Mouse (Mus musculus) right cerebral cortex, postnatal 14 days (tissue): ENCODE measurements around the gene Cct2.
"Not testable (repeated sequence)": the region's sequence is repeated elsewhere in the genome, so short reads cannot be mapped to it uniquely, and the experiment has no call there.

ENCODE experiments used
- DNase-seq: peaks from one replicate; pipeline ENCODE4 v3.0.0; 2022

Cct2 gene

DNA sequence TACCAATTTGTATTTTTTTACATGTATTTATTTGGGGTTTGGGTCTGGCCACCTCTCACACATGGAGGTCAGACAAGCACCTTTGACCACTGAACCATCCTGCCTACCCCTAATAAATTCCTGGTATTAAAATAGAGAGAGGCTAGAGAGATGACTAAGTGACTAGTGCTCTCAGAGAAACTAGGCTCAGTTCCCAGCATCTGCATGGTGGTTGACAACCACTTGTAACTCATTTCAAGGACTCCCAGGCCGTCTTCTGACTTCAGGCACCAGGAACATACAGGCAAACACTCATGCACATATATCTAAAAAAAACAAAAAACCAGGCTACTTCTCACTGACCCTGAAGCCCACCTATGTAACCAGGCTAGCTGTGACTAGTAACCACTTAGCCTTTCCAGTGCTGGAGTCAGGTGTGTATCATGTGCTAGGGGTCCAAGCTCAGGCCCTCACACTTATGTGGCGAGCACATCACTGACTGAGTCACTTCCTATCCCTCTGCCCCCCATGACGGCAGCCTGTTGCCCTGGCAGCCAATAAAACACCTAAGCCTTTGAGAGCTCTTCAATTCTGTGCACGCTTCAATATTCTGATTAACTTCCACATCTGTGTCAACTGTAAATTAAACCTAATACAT is 13.5 kb downstream of the Cct2 start:
- no peak for DNase-seq

- no peak for DNase-seq
These were observed 14.4 kb downstream of the Cct2 start for GRCm38 (mm10) chr10:117049253-117049652.

DNA sequence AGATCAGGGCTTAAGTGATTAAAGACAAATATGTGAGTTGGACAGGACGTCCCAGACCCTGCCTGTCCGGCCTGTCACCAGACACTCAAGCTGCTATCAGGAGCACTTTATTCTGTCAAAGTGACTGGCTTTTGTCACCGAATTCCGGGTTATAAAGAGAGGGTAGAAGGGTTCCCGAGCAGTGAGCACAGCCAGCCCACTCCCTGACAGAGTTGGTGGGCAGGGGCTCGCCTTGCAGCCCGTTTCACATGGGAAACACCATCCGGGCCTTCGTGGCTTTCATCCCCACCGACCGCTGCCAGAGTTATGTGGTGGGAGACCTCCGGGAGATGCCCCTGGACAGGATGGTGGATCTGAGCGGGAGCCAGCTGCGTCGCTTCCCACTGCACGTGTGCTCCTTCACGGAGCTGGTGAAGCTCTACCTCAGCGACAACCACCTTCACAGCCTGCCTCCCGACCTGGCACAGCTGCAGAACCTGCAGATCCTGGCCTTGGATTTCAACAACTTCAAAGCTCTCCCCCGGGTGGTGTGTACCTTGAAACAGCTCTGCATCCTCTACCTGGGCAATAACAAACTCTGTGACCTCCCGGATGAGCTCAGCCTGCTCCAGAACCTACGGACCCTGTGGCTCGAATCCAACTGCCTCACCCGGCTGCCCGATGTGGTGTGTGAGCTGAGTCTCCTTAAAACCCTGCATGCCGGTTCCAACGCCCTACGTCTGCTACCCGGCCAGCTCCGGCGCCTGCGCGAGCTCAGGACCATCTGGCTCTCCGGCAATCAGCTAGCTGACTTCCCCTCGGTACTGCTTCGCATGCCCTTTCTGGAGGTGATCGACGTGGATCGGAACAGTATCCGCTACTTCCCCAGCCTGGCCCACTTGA is 18.2 kb downstream of the Cct2 start, which contains the start of gene Lrrc10:
Gene Lrrc10 (plus strand): TSS at position 167 of the 882 bp plus-strand sequence.
- peak; percentile 33 for DNase-seq

- not testable (repeated sequence) for DNase-seq
These were observed 20.0 kb downstream of the Cct2 start for GRCm38 (mm10) chr10:117043497-117044166.

GRCm38 (mm10) chr10:117042295-117042694 is 21.3 kb downstream of the Cct2 start:
- no peak for DNase-seq

DNA sequence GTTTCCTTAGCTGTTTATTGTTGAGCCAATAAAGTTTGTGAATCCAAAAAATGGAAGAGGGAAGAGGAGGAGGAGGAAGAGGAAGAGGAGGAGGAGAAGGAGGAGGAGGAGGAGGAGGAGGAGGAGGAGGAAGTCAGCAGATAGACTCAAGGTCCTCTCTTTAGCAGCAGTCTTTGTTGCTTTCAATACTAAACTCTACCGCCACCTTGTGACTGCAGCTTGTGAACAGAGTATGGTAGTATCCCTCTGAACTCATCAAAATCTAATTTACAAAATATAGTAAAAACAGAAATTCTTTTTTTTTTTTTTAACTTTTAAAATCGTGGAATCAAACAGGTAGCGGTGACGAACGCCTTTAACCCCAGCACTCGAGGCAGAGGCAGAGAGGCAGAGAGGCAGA is 23.3 kb downstream of the Cct2 start:
- DNase-seq = peak; percentile 38

DNA sequence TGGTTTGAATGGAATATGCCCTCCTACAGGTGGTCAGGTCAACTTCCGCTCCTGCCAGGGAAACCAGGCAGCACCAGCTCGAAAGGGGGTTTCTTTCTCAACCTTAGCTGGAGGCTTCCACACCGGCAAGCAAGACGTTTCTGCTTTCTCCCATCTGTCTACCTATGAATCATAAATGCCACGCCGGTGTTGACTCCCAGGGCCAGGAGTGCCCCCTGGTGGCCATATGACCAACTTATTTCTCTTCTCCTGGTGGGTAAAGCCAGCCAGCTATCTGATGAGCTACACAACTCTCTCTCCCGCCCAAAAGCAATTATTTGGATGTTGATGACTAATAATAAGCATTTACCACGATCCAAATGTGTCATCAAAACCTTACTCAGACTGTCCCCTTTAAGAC is 29.8 kb downstream of the Cct2 start:
- peak; percentile 83 for DNase-seq

DNA sequence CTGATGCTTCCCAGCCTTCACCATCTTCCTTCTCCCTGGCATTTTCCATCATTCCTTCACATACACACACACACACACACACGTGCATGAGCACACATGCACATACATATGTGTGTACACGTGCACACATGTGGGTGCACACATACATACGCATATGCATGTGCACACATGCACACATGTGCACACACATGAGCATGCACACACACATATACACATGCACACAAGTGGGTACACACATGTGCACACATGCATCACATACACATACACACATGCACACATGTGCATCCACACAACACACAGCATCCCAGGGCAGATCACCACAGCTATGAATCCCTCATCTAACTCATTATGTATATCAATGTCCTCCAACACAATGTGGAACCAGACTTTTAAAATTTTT is 32.5 kb downstream of the Cct2 start:
- DNase-seq = no peak

DNA sequence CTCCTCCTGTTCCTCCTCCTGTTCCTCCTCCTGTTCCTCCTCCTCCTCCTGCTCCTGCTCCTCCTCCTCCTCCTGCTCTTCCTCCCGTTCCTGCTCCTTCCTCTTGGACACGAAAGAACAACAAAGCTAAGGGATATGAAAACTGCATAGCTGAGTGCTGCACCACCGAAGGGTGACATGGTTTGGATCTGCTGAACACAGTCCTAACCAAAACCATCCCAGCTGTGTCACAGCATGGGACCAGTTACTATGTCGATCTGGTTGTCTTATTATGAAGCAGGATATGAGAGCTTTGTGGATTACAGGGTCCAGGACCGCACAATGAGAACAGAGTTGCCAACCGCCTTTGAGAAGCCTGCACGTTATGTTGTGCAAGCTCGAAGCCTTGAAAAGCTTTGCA is 37.4 kb downstream of the Cct2 start:
- DNase-seq = no peak

GRCm38 (mm10) chr10:117025776-117026175 is 37.8 kb downstream of the Cct2 start:
- not testable (repeated sequence) for DNase-seq

DNA sequence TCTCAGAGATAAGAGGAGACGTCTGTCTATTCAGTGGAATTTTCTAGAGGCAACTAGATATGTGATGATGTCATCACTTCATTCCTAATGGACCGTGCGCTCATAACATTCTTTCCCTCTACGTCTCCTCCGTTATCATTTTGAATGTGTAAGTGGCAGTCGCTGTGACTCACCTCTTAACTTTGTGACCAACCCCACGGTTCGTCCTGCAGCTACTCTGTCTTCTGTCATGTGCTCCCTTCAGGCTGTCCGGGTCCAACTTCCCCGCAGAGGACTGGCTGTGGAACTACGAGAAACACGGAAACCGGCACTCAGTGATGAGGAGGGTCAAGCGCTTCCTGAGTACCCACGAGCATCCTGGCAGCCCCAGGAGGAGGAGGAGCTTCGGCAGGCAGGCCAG is 39.9 kb downstream of the Cct2 start:
- no peak for DNase-seq

DNA sequence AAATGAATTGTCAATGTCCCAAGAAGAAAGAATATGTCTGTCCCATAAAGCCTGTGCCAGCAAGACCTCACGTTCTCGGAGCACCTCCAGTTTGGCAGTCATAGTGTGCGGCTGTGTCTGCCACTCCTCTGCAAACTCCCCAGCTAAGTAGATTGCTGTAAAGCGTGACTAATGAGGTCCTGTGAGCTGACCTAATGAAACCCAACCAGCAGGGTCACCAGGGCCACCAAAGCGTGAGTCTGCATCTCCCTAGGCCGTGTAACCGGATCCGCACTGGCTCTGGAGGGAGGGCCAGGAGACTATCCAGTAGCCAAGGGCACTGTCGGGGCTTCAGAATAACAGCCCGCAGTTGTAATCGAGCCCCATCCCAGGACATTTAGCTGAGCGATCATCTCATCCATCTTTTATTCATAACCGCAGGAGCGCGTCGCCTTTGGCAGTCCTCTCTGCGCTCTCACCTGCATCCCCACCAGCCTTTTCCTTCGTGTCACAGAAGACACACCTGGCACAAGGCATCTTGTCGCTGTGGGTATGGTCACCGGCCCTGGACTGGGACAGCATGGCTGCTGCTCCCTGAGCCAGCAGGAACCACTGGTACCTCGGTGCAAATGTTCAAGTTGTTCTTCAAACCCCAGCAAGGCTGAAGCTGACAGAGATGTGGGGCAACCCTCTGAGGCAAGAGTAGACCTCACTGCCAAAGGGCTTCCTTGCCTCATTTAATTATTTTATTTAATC is 42.4 kb downstream of the Cct2 start:
- no peak for DNase-seq

DNA sequence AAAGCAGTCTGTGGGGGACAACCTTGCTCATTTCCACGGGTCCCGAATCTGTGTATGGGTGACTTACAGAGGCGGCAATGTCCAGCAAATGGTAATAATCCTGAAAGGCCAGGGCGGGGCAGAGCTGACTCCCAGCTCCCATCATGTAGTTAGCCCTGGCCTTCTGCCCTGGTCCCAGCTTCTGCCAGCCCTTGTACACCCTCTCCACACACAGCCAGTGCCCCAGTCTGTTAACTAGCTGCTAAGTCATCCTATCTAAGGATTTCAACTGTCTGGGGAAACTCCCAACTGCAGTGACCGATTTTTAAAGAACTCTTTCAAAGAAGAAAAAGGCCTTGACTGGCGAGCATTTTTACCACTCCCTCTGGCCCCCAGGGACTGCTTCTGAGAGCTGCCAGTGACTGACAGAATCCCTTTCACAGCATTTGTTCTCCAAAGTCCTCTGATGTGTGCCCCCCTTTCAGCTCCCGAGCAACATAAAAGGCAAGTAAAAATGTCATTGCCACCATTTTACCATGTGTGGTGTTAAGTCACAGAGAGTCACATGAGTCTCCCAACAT is 45.3 kb downstream of the Cct2 start:
- DNase-seq = no peak

GRCm38 (mm10) chr10:117014565-117014964 is 49.0 kb downstream of the Cct2 start:
- DNase-seq = no peak

- DNase-seq = peak; percentile 44
These were observed 49.8 kb downstream of the Cct2 start for GRCm38 (mm10) chr10:117013689-117014390.

GRCm38 (mm10) chr10:117011047-117011446 is 52.6 kb downstream of the Cct2 start:
- DNase-seq = no peak

DNA sequence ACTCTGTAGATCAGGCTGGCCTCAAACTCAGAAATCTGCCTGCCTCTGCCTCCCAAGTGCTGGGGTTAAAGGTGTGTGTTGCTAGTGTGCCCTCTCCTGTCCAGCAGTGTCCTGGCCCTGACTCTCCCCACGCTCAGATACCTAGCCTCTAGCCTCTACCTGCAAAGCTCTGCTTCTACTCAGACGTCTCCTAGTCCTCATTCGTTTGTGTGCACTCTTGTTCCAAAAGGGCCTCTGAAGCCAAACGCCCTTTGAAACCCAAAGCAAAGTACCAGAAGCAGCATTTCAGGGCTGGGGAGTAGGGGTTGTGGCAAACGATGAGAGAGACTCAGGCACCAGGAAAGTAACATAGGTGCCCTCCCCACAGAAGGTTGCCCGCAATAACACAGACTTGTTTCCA is 53.9 kb downstream of the Cct2 start:
- DNase-seq = no peak

DNA sequence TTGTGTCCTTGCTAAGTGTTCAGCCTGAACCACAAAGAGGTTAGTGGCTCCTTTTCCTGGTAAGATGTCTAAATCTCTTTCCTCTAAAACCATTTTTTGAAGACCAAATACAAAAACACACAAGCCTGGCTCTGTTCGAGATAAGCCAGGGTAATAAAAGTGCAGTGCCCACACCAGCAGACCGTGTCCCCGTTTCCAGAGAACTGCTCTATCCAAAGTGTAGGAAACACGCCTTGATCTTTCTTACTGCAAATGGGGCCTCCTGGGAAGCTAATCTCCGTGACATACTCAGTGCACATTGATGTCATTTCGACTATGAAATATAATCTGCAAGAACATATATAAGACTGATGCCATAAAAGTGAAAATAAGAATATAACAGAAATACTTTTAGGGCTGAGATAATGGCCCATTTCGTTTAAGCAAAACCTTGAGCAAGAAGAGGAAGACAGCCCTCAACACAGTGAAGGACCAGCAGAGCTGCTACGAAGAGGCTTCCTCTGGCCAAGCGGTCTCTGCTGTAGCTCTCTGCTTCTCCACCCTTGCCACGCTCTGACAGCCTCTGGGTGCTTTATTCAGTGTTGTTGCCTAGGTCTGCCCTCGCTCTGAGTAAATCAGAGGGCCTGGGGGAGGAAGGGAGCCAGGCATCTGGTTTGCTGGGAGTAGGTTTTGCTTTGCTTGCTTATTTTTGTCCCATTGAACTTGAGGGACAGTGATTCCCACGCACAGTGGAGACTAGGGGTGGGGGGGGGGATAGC is 57.7 kb downstream of the Cct2 start:
- DNase-seq = no peak

DNA sequence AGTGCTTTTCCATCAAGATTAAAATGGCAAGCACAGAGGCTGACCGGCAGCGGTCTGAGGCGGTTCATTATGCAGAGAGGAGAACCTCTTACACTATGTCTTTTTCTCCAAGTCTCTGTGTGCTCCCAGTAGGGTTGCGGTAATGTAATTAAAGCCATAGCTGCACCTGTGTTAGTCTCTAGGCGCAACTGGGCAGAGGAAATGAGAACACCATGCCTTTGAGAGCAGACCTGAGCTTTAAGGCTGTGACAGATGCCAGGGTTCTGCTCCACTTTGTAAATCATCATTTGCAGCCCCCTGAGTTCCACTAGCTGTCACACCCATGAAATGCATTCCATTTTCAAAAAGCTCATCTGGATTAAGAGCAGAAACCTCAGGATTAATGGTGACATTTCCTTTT is 58.9 kb downstream of the Cct2 start:
- DNase-seq = no peak
